Mouse (Mus musculus) small intestine, adult 2 months (tissue): ENCODE data around the gene Zic4.

Experiments used
- CTCF ChIP-seq: fragments of 200-500 bp; IDR thresholded peaks from 2 replicates; pipeline ENCODE4 v1.5.1; 2012; ENCODE audit warnings: low read depth, mild to moderate bottlenecking, control low read depth, inconsistent platforms, low read length, moderate library complexity, mixed read lengths; ENCODE audit not compliant: insufficient replicate concordance, insufficient read length; ENCODE audit errors: extremely low read depth
- POLR2A ChIP-seq: fragments of 200-500 bp; IDR thresholded peaks from 2 replicates; pipeline ENCODE4 v1.6.1; 2012; ENCODE audit warnings: low read depth, mild to moderate bottlenecking, control low read depth, inconsistent platforms, low read length, moderate library complexity

GRCm38 (mm10) chr9:91363814-91364126, 1.6 kb downstream of the Zic4 start:
- no peak for TF ChIP-seq CTCF
- TF ChIP-seq POLR2A, result no peak
